Mouse (Mus musculus): ENCODE results near the gene 4930564D02Rik.

- TF ChIP-seq CTCF (IDR thresholded peaks at IDR 0.05) (no peak), EP300 (IDR thresholded peaks at IDR 0.05; ENCODE audit: insufficient read depth, low read depth, low read length) (no peak), POLR2A (IDR thresholded peaks at IDR 0.05; ENCODE audit: insufficient read depth, low read depth, low read length) (no peak)
Measured at GRCm38 (mm10) chr3:105095026-105095425, 28.4 kb downstream of the 4930564D02Rik start.
